Mouse (Mus musculus) CD4-positive, CD25-positive, alpha-beta regulatory T cell (primary cell): ENCODE measurements around the gene Chl1. TPM values are rescaled to one million over a fixed set of nuclear protein-coding genes. Genes with fewer than 3 reads are reported as not detected.

Experiments
- polyA plus RNA-seq: library from polyadenylated mRNA; unstranded; fragments of 100-300 nt; shearing (Covaris generic); gene quantifications from one replicate; pipeline ENCODE4 v1.2.1, GENCODE M21; 2017

The Chl1 gene
- polyA plus RNA-seq, result 0.08 TPM

GRCm38 (mm10) chr6:103510392-103511289 lies at the start of gene Chl1:
Chl1 (plus strand) TSS chr6:103510586.

